Mouse (Mus musculus): ENCODE measurements around the gene Iqcf4. TPM values are rescaled to one million over a fixed set of nuclear protein-coding genes. Genes with fewer than 3 reads are reported as not detected.

The Iqcf4 gene
- total RNA-seq, 2 experiments from 2014 or later = not detected

Other genes with a start within 250 kb of the Iqcf4 start
- 10 to 100 TPM; 16.4 to 24.1 TPM for gene Dusp7, start 202.4 kb downstream of the Iqcf4 start, total RNA-seq (2021)
- gene Rpl29, start 141.5 kb downstream of the Iqcf4 start, total RNA-seq (2021) = 100 to 1,000 TPM; 403 to 411 TPM
- gene Acy1, start 132.7 kb downstream of the Iqcf4 start, total RNA-seq (2021) = 10 to 100 TPM; 11.7 to 14.8 TPM
- gene Abhd14b, start 123.5 kb downstream of the Iqcf4 start, total RNA-seq (2021) = 10 to 100 TPM; 25.2 to 45.0 TPM
- 10 to 100 TPM; 18.9 to 20.2 TPM for gene Abhd14a, start 123.3 kb downstream of the Iqcf4 start, total RNA-seq (2021)
- gene Pcbp4, start 117.7 kb downstream of the Iqcf4 start, total RNA-seq (2021) = 10 to 100 TPM; 20.2 to 27.7 TPM
- under 1 TPM in 1 of 2 experiments, not detected in 1; 0.13 TPM for gene Gpr62, start 105.1 kb downstream of the Iqcf4 start, total RNA-seq (2021)
- 10 to 100 TPM; 28.0 to 37.2 TPM for gene Rrp9, start 95.0 kb downstream of the Iqcf4 start, total RNA-seq (2021)
- gene Parp3, start 94.0 kb downstream of the Iqcf4 start, total RNA-seq (2021) = 10 to 100 TPM; 37.8 to 55.4 TPM
- not detected for gene Iqcf1, start 71.0 kb downstream of the Iqcf4 start, total RNA-seq (2021)
- not detected for gene Iqcf5, start 56.4 kb downstream of the Iqcf4 start, total RNA-seq (2021)
- gene Iqcf3, start 9.4 kb downstream of the Iqcf4 start, total RNA-seq (2021) = not detected
- not detected for gene Iqcf6, start 55.6 kb upstream of the Iqcf4 start, total RNA-seq (2021)
- gene Grm2, start 85.1 kb upstream of the Iqcf4 start, total RNA-seq (2021) = not detected
- gene Tex264, start 114.9 kb upstream of the Iqcf4 start, total RNA-seq (2021) = 100 to 1,000 TPM; 109 to 149 TPM
- gene Rad54l2, start 218.2 kb upstream of the Iqcf4 start, total RNA-seq (2021) = 10 to 100 TPM; 20.4 to 25.2 TPM

Measured in adrenal gland, postnatal 36 days (tissue).